ENCODE assay signal across 16 mouse cellular contexts in genomic region chr16:27926361-27926651, GRCm38 (mm10).
A peak's percentile ranks its signal among the peaks of the same experiment; 100 is the strongest.
DNase-seq lines count a peak whose midpoint lies in the region; ATAC-seq lines count a peak whose summit lies in the region.
"Had no signal": no experiment of that assay in that cellular context is flagged by ENCODE, and none has a peak within 500 bp of the region (broad histone marks: within the 10 kb centered on the region; RNA-seq: fewer than 3 reads in every experiment).

No protein-coding gene starts in this region.

- intact Hi-C loops in heart, postnatal 10 days (cut with DNase I), result no loop called here

- no peaks in the 10 kb centered on the region for H3K36me3 ChIP-seq in kidney, embryonic 16.5 days (ENCODE audit: insufficient read depth, low read length)
- H3K36me3 ChIP-seq in forebrain, embryonic 16.5 days (ENCODE audit: control insufficient read depth, insufficient read depth), result no peaks in the 10 kb centered on the region
- H3K36me3 ChIP-seq: hindbrain, embryonic 15.5 days; neural tube, embryonic 13.5 days had no signal

- H3K4me3 ChIP-seq in kidney, embryonic 16.5 days (ENCODE audit: low read length), result no peak overlapping the region
- H3K4me3 ChIP-seq in forebrain, embryonic 16.5 days (replicated peaks; ENCODE audit: low read length), result no peak overlapping the region
- H3K4me3 ChIP-seq: heart, adult 2 months; hindbrain, embryonic 15.5 days; neural tube, embryonic 13.5 days had no signal

- H3K4me2 ChIP-seq in kidney, embryonic 16.5 days (replicated peaks; ENCODE audit: low read depth, low read length), result no peak overlapping the region
- H3K4me2 ChIP-seq in forebrain, embryonic 16.5 days (ENCODE audit: low read length), result no peak overlapping the region
- H3K4me2 ChIP-seq: hindbrain, embryonic 15.5 days; liver, embryonic 11.5 days; neural tube, embryonic 13.5 days had no signal

- peak; percentile 16 for DNase-seq in adrenal gland, adult 2 months
- no peak for DNase-seq in adrenal gland, postnatal 4 days (ENCODE audit: low spot score in 2 of 2)
- DNase-seq in kidney, adult 18-20 months, result no peak
- peak; percentile 2 to 21 for DNase-seq in adrenal gland, postnatal 36 days
- DNase-seq in heart, postnatal 10 days, result no peak
- no peak for DNase-seq in testis, postnatal 10 days (ENCODE audit: low spot score)
- DNase-seq: cerebellum, adult 9-10 months; gastrocnemius, postnatal 10 days; heart, adult 2 months; thymus, adult 18-20 months had no signal

- 23% methylated on average over 1 of the region's 1 CpGs for WGBS in kidney, embryonic 16.5 days
- WGBS in forebrain, embryonic 16.5 days, result 47% methylated on average over 1 of the region's 1 CpGs

- H3K27me3 ChIP-seq in kidney, embryonic 16.5 days (ENCODE audit: insufficient read depth, low read length), result no peaks in the 10 kb centered on the region
- no peaks in the 10 kb centered on the region for H3K27me3 ChIP-seq in forebrain, embryonic 16.5 days (replicated peaks; ENCODE audit: control insufficient read depth, insufficient read depth, low read length)
- H3K27me3 ChIP-seq: hindbrain, embryonic 15.5 days; neural tube, embryonic 13.5 days had no signal

- no peaks in the 10 kb centered on the region for H3K4me1 ChIP-seq in kidney, embryonic 16.5 days (ENCODE audit: insufficient read depth, low read length)
- H3K4me1 ChIP-seq in forebrain, embryonic 16.5 days (replicated peaks; ENCODE audit: control insufficient read depth, insufficient read depth, low read length), result peaks cover 7% of the 10 kb centered on the region; the same call in 1 of the 2 replicates
- H3K4me1 ChIP-seq: hindbrain, embryonic 15.5 days had no signal

- H3K27ac ChIP-seq in kidney, embryonic 16.5 days (ENCODE audit: low read length), result no peak overlapping the region
- H3K27ac ChIP-seq in forebrain, embryonic 16.5 days (ENCODE audit: low read length), result 0 out of 2 replicates have a peak overlapping the region, but pooled peaks have one; percentile 5
- H3K27ac ChIP-seq: heart, adult 2 months; hindbrain, embryonic 15.5 days had no signal

- H3K9me3 ChIP-seq in kidney, embryonic 16.5 days (ENCODE audit: low read length), result no peaks in the 10 kb centered on the region
- H3K9me3 ChIP-seq in forebrain, embryonic 16.5 days (ENCODE audit: control insufficient read depth, low read length), result no peaks in the 10 kb centered on the region
- H3K9me3 ChIP-seq: hindbrain, embryonic 15.5 days; neural tube, embryonic 13.5 days had no signal

- ATAC-seq in kidney, embryonic 16.5 days (ENCODE audit: low FRiP score, low TSS enrichment), result peak; percentile 46; the same call in 1 of the 2 replicates
- ATAC-seq in forebrain, embryonic 16.5 days, result no peak
- ATAC-seq: Patski had no signal

- no peak overlapping the region for H3K9ac ChIP-seq in kidney, embryonic 16.5 days (replicated peaks; ENCODE audit: low read length)
- no peak overlapping the region for H3K9ac ChIP-seq in forebrain, embryonic 16.5 days (replicated peaks; ENCODE audit: low read depth, low read length)
- H3K9ac ChIP-seq: hindbrain, embryonic 15.5 days; neural tube, embryonic 13.5 days had no signal

Comparison
In these comparisons a context has a peak if more than half of its experiments do, and no peak if none do; other contexts are left out.
1. DNase-seq: peak in adrenal gland, adult 2 months (single experiment) and adrenal gland, postnatal 36 days (2 of 2); none in adrenal gland, postnatal 4 days (0 of 2), kidney, adult 18-20 months (single experiment), heart, postnatal 10 days (0 of 2) and testis, postnatal 10 days (single experiment).